ENCODE assay signal across 8 mouse cellular contexts in the genomic region with DNA sequence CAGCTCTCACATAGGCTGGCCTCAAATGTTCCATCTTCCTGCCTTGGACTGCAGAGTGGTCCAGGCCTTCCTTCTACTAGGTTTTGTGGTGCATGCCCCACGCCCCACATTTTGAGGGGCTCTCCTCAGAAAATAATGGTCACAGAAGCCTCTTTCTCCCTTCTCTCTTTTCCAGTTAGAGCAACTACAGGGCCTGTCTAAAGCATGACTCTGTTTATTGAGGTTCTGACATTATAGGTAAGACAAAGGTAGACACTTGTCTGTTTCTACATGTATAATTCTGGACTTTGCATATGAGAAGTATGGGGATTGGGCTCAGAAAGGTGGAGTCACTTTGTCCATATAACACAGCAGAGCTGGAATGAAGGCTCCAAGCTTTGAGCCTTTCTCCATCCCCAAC. TPM values are rescaled to one million over a fixed set of nuclear protein-coding genes. Genes with fewer than 3 reads are reported as not detected.
A peak's percentile ranks its signal among the peaks of the same experiment; 100 is the strongest.
DNase-seq lines count a peak whose midpoint lies in the region; ATAC-seq and TF ChIP-seq lines count a peak whose summit lies in the region.

A gene (minus strand): TSS at position 101 of the 400 bp plus-strand sequence.

- H3K9me3 ChIP-seq in heart, embryonic 14.5 days (ENCODE audit: control insufficient read depth, low read length) = no peaks in the 10 kb centered on the region
- no peaks in the 10 kb centered on the region for H3K9me3 ChIP-seq in ES-Bruce4 (replicated peaks; ENCODE audit: control insufficient read depth, insufficient read depth, low read length, poor library complexity, severe bottlenecking)
- no peaks in the 10 kb centered on the region for H3K9me3 ChIP-seq in forebrain, embryonic 16.5 days (ENCODE audit: control insufficient read depth, low read length)
- H3K9me3 ChIP-seq in liver, postnatal 0 days (ENCODE audit: low read length) = no peaks in the 10 kb centered on the region

- H3K4me3 ChIP-seq in heart, embryonic 14.5 days (ENCODE audit: control insufficient read depth in 1 of 2, insufficient read depth in 1 of 2, low read depth in 1 of 2, low read length in 2 of 2) = peak within 1 kb of the TSS; percentile 73 to 74
- H3K4me3 ChIP-seq in ES-Bruce4 (ENCODE audit: low read depth, low read length) = peak within 1 kb of the TSS; percentile 74
- H3K4me3 ChIP-seq in forebrain, embryonic 16.5 days (replicated peaks; ENCODE audit: low read length) = peak within 1 kb of the TSS; percentile 91
- peak within 1 kb of the TSS; percentile 74 for H3K4me3 ChIP-seq in liver, postnatal 0 days (ENCODE audit: low read depth, low read length)

- H3K36me3 ChIP-seq in heart, embryonic 14.5 days (ENCODE audit: control insufficient read depth, insufficient read depth, low read length) = no peaks in the 10 kb centered on the region
- H3K36me3 ChIP-seq in ES-Bruce4 (ENCODE audit: control insufficient read depth, insufficient read depth, low read length, poor library complexity, severe bottlenecking) = no peaks in the 10 kb centered on the region
- H3K36me3 ChIP-seq in forebrain, embryonic 16.5 days (ENCODE audit: control insufficient read depth, insufficient read depth) = no peaks in the 10 kb centered on the region
- H3K36me3 ChIP-seq in liver, postnatal 0 days (replicated peaks; ENCODE audit: insufficient read depth, low read length) = no peaks in the 10 kb centered on the region

- no peak for ATAC-seq in heart, embryonic 14.5 days (ENCODE audit: insufficient number of reproducible peaks, insufficient read depth, low FRiP score, low read depth)
- ATAC-seq in forebrain, embryonic 16.5 days = no peak
- ATAC-seq in liver, postnatal 0 days = no peak

- peak within 1 kb of the TSS; percentile 88 for H3K4me2 ChIP-seq in heart, embryonic 14.5 days (ENCODE audit: low read length)
- peak within 1 kb of the TSS; percentile 82 for H3K4me2 ChIP-seq in forebrain, embryonic 16.5 days (ENCODE audit: low read length)
- H3K4me2 ChIP-seq in liver, postnatal 0 days (ENCODE audit: low read depth, low read length) = peak within 1 kb of the TSS; percentile 94

- 92% methylated on average over 1 of the region's 1 CpGs for WGBS in heart, embryonic 14.5 days
- WGBS in forebrain, embryonic 16.5 days = 96% methylated on average over 1 of the region's 1 CpGs
- WGBS in liver, postnatal 0 days (ENCODE audit: insufficient replicate concordance) = 75% methylated on average over 1 of the region's 1 CpGs

- H3K9ac ChIP-seq in heart, embryonic 14.5 days (ENCODE audit: low read length) = peak within 1 kb of the TSS; percentile 86
- H3K9ac ChIP-seq in ES-Bruce4 (ENCODE audit: low read depth, poor library complexity, severe bottlenecking) = peak within 1 kb of the TSS; percentile 80
- peak within 1 kb of the TSS; percentile 69 for H3K9ac ChIP-seq in forebrain, embryonic 16.5 days (replicated peaks; ENCODE audit: low read depth, low read length)
- H3K9ac ChIP-seq in liver, postnatal 0 days (replicated peaks) = peak within 1 kb of the TSS; percentile 77

- peaks cover 13 to 32% of the 10 kb centered on the region in 2 experiments for H3K4me1 ChIP-seq in heart, embryonic 14.5 days (ENCODE audit: control insufficient read depth in 2 of 2, insufficient read depth in 2 of 2, low read length in 2 of 2)
- peaks cover 7% of the 10 kb centered on the region for H3K4me1 ChIP-seq in ES-Bruce4 (ENCODE audit: control insufficient read depth, insufficient read depth, low read length)
- peaks cover 17% of the 10 kb centered on the region for H3K4me1 ChIP-seq in forebrain, embryonic 16.5 days (replicated peaks; ENCODE audit: control insufficient read depth, insufficient read depth, low read length)
- H3K4me1 ChIP-seq in liver, postnatal 0 days (ENCODE audit: insufficient read depth) = peaks cover 33% of the 10 kb centered on the region

- no peak for TF ChIP-seq EP300 in ES-Bruce4 (IDR thresholded peaks at IDR 0.05; ENCODE audit: insufficient read depth, low read depth, low read length)
- TF ChIP-seq EP300 in liver, postnatal 0 days (IDR thresholded peaks at IDR 0.05; ENCODE audit: low read depth) = no peak

- H3K27ac ChIP-seq in heart, embryonic 14.5 days (replicated peaks in 1 of 2; ENCODE audit: control insufficient read depth in 1 of 2, insufficient read depth in 1 of 2, low read depth in 2 of 2, low read length in 2 of 2) = peak within 1 kb of the TSS; percentile 78 to 90
- 0 out of 2 replicates have a peak within 1 kb of the TSS, but pooled peaks have one; percentile 2 for H3K27ac ChIP-seq in ES-Bruce4 (ENCODE audit: insufficient read depth, low read length)
- peak within 1 kb of the TSS; percentile 69 for H3K27ac ChIP-seq in forebrain, embryonic 16.5 days (ENCODE audit: low read length)
- H3K27ac ChIP-seq in liver, postnatal 0 days (ENCODE audit: low read depth) = peak within 1 kb of the TSS; percentile 97

- DNase-seq in heart, adult 9 months (ENCODE audit: low spot score in 2 of 2) = no peak
- no peak for DNase-seq in liver, postnatal 0 days
- DNase-seq in cerebellum, adult 8-10 months = no peak
- no peak for DNase-seq in adrenal gland, adult 18-20 months (ENCODE audit: low spot score in 2 of 2)
- no peak for DNase-seq in adrenal gland, postnatal 4 days (ENCODE audit: low spot score in 2 of 2)

- TF ChIP-seq POLR2A in ES-Bruce4 (IDR thresholded peaks at IDR 0.05; ENCODE audit: insufficient read depth, low read length) = no peak

- H3K27me3 ChIP-seq in heart, embryonic 14.5 days (ENCODE audit: control insufficient read depth, insufficient read depth, low read length) = no peaks in the 10 kb centered on the region
- H3K27me3 ChIP-seq in ES-Bruce4 (ENCODE audit: control insufficient read depth, insufficient read depth, low read length, poor library complexity, severe bottlenecking) = no peaks in the 10 kb centered on the region
- no peaks in the 10 kb centered on the region for H3K27me3 ChIP-seq in forebrain, embryonic 16.5 days (replicated peaks; ENCODE audit: control insufficient read depth, insufficient read depth, low read length)
- H3K27me3 ChIP-seq in liver, postnatal 0 days (ENCODE audit: insufficient read depth, low read length) = no peaks in the 10 kb centered on the region

- no peak for TF ChIP-seq CTCF in ES-Bruce4 (IDR thresholded peaks at IDR 0.05; ENCODE audit: low read depth, low read length)
- TF ChIP-seq CTCF in liver, postnatal 0 days (IDR thresholded peaks at IDR 0.05; ENCODE audit: low read depth) = no peak

RNA-seq across cellular contexts. Expression of the gene that starts here (rescaled TPM):
- 1.1 and 1.6 TPM in 2 replicates for polyA plus RNA-seq in heart, embryonic 14.5 days (2014; fragmentation: Nextera tagmentation; extraction: Ambion mirVana)
- polyA plus RNA-seq in ES-Bruce4 (2011; ENCODE audit: insufficient read depth, insufficient read length, low read depth, missing spikeins) = 0.56 and 0.76 TPM in 2 replicates
- 1.0 and 1.1 TPM in 2 replicates for polyA plus RNA-seq in forebrain, embryonic 16.5 days (2015; fragmentation: Nextera tagmentation; extraction: Ambion mirVana)
- 0.36 and 0.41 TPM in 2 replicates for polyA plus RNA-seq in liver, postnatal 0 days (2015; fragmentation: Nextera tagmentation; extraction: Ambion mirVana)
- 1 to 10 TPM; 2.5 to 2.6 TPM for total RNA-seq in adrenal gland, adult 18-20 months (2021)
- 1 to 10 TPM; 4.0 to 4.2 TPM for total RNA-seq in adrenal gland, postnatal 4 days (2021)

Comparison
In these comparisons a context has a peak if more than half of its experiments do, and no peak if none do; other contexts are left out.
1. H3K27ac ChIP-seq: peak in every context shown above with its lines; median percentile 97 in liver, postnatal 0 days; 84 in heart, embryonic 14.5 days; 69 in forebrain, embryonic 16.5 days; 2 in ES-Bruce4.